Mouse (Mus musculus) lung, embryonic 16.5 days (tissue): ENCODE measurements around the gene Ppp1r16b. TPM values are rescaled to one million over a fixed set of nuclear protein-coding genes. Genes with fewer than 3 reads are reported as not detected.

Source experiments
- ATAC-seq: fragments of 200-750 bp; cut with Nextera tagmentation; 2 replicates; pipeline ENCODE4 v1.8.0; 2017; ENCODE audit warnings: low read depth, mild to moderate bottlenecking, moderate library complexity
- H3K27ac ChIP-seq: fragments of 300-500 bp; sonication (generic); 2 replicates; pipeline ENCODE4 v1.5.1; 2014; ENCODE audit warnings: mild to moderate bottlenecking, control low read depth, low read length
- H3K27me3 ChIP-seq: fragments of 300-500 bp; sonication (generic); 2 replicates; pipeline ENCODE4 v1.6.1; 2014; ENCODE audit warnings: low read depth, low read length, mixed read lengths; ENCODE audit not compliant: control insufficient read depth, insufficient read depth
- H3K36me3 ChIP-seq: fragments of 300-500 bp; sonication (generic); 2 replicates; pipeline ENCODE4 v1.6.1; 2014; ENCODE audit warnings: low read length; ENCODE audit not compliant: control insufficient read depth, insufficient read depth
- H3K4me1 ChIP-seq: fragments of 300-500 bp; sonication (generic); replicated peaks from 2 replicates; pipeline ENCODE4 v1.6.1; 2014; ENCODE audit warnings: low read length, mixed read lengths; ENCODE audit not compliant: control insufficient read depth, insufficient read depth
- H3K4me2 ChIP-seq: fragments of 300-500 bp; sonication (generic); 2 replicates; pipeline ENCODE4 v1.6.1; 2014; ENCODE audit warnings: low read depth, low read length, control low read depth
- H3K4me3 ChIP-seq: fragments of 300-500 bp; sonication (generic); 2 replicates; pipeline ENCODE4 v1.5.1; 2014; ENCODE audit warnings: mild to moderate bottlenecking, low read length, control low read depth
- H3K9ac ChIP-seq: fragments of 300-500 bp; sonication (generic); 2 replicates; pipeline ENCODE4 v1.6.1; 2014; ENCODE audit warnings: low read length, control low read depth
- H3K9me3 ChIP-seq: fragments of 300-500 bp; sonication (generic); 2 replicates; pipeline ENCODE4 v1.6.1; 2016; ENCODE audit warnings: low read length; ENCODE audit not compliant: control insufficient read depth
- WGBS: fragments of 180-500 bp; shearing (Covaris S2); extraction: QIAGEN DNeasy Blood & Tissue Kit; methylation state at CpG from one replicate; pipeline ENCODE4 v1.1.7; 2014; 5-methylcytosine and 5-hydroxymethylcytosine counted together
- polyA plus RNA-seq: library from polyadenylated mRNA; unstranded; fragments of >200 nt; fragmentation: Nextera tagmentation; extraction: Ambion mirVana; gene quantifications from 2 replicates; pipeline ENCODE4 v1.2.1, GENCODE M21; 2015

Gene Ppp1r16b
- polyA plus RNA-seq, 1 experiment from 2014 or later = 22.5 TPM

DNA sequence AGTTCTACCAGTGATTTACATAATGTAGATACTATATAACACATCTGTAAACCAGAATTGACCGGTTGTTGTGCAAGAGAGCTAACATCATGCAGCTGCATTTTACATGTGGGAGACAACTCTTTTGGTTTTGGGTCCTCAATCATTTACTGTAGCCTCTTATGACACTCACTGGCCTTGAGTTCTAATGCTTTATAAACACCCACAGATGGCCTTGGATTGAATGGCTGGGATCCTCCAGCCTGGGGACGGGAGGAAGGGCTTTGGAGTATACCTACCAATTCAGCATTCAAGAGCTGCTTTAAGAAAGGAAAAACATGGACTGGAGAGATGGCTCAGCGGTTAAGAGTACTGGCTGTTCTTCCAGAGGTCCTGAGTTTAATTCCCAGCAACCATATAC lies 5.9 kb upstream of the Ppp1r16b start:
- H3K27me3 ChIP-seq = no peaks in the 10 kb centered on the region
- no peaks in the 10 kb centered on the region for H3K9me3 ChIP-seq
- H3K27ac ChIP-seq = peak overlapping the region; percentile 90
- 0 out of 2 replicates have a peak overlapping the region, but pooled peaks have one; percentile 28 for H3K9ac ChIP-seq
- ATAC-seq = no peak
- WGBS = 54% methylated on average over 3 of the region's 3 CpGs
- H3K4me1 ChIP-seq = peaks cover 12% of the 10 kb centered on the region
- H3K4me3 ChIP-seq = no peak overlapping the region
- no peak overlapping the region for H3K4me2 ChIP-seq
- H3K36me3 ChIP-seq = no peaks in the 10 kb centered on the region

DNA sequence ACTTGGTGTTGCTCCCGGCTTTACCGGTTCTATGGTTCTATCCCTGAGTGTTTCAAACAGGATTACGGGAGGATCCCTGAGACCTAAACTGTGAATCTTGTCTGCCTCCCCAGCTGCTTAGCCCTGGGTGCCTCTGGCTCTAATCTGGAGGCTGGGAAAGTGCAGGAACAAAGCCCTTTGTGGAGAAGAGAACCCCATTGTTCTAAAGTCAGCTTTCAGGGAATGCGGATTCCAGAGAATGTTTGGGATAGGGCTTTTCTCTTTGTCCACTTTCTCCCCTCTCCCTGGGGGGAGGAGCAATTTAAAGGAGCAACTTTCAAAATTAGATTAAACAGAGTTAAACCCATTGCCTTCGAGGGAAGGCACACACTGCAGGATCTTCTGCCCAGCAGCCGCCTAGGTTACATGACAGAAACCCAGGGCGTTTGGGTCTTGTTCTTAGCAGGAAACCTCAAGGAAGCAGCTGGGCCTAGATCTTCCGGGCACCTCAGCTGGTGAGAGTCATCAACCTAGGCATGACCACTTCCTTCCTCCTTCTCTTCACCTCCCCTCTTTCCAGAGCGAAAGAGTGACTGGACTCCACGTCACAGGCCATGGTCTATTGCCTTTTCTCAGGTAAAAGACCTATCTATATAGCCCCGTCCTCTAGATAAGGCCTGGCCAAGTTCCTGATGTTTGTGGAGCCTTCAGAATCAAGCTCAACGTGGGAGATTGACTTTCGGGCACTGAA lies 1.0 kb downstream of the Ppp1r16b start:
- Histone ChIP-seq H3K9ac (no peak overlapping the region), H3K4me2 (peak overlapping the region; percentile 84), H3K36me3 (no peaks in the 10 kb centered on the region), H3K27ac (peak overlapping the region; percentile 39), H3K4me3 (peak overlapping the region; percentile 57), H3K27me3 (peaks cover 30% of the 10 kb centered on the region), H3K9me3 (no peaks in the 10 kb centered on the region), H3K4me1 (peaks cover 14% of the 10 kb centered on the region)
- WGBS = 46% methylated on average over 13 of the region's 13 CpGs
- ATAC-seq = peak; percentile 24; the same call in 1 of the 2 replicates

DNA sequence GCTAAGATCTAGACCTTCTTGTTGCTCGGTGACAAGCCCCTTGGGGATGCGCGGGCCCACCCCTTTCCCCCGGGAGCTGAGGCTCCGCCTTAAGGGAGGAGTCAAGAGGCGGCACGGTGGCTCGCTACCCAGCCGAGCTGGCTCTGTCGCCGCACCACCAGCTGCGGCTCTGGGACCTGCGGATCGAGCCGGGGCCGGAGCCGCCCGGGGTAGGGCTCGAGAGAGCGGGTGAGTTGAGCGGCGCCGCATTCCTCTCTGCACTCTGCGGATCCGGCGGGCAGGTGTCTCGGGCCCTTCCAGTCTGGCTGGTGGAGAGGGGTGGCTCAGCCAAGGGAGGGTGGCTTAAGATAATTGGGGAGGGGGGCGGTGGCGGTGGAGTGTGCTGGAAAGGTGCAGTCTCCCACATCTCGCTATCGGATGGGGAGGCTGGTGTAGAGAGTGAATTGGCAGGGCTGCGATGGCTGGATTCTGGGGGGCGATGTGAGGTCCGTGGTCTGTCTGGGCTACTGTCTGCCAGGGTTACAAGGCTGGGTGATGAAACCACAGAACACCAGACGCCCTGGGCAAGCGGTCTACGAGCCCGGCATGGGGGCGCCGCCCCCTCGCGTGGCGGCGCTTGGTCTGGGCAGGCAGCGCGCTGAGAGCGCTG lies 1.9 kb downstream of the Ppp1r16b start:
- H3K27me3 ChIP-seq = peaks cover 30% of the 10 kb centered on the region
- WGBS = under 1% methylated on average over 47 of the region's 47 CpGs

DNA sequence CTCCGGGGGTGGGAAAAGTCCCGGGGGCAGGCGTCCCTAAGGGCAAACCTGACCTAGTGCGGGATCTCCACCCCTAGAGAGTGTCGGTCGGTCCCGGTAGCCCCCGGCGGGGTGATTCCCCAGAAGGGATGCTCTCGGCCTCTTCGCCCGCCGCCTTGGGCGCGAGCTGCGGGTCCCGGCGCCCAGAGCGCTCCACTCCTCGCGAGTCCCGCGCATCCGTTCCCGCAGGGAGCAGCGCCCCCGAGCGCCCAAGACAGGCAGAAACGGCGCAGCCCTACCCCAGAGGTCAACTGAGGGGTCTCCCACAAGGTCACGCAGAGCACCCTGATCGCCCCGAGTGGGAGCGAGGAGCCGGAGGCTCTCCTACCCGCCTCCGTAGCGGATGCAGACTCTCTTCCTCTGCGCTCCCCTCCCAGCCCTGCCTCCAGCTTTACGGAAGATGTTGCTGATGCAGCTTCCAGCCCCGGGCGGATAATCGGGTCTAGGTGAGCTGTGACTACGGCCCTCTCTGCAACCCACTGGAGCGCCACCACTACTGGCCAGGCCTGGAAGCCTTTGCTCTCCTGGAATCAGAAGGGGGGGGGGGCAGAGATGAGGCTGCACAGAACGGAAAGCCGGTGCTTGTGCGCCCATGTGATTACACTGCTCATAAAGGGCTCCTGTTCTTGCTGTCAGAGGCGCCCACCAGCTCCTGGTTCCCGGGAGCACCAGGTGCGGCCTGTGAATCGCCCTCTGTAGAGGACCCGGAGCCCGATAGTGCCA lies 2.7 kb downstream of the Ppp1r16b start:
- Histone ChIP-seq H3K9me3 (no peaks in the 10 kb centered on the region), H3K4me2 (peak overlapping the region; percentile 84), H3K27ac (peak overlapping the region; percentile 30; the same call in 1 of the 2 replicates), H3K36me3 (no peaks in the 10 kb centered on the region), H3K9ac (peak overlapping the region; percentile 64), H3K27me3 (peaks cover 30% of the 10 kb centered on the region), H3K4me1 (peaks cover 19% of the 10 kb centered on the region), H3K4me3 (peak overlapping the region; percentile 57)
- ATAC-seq = peak; percentile 18
- WGBS = under 1% methylated on average over 54 of the region's 54 CpGs

More for the DNA sequence above, 1.9 kb downstream of the Ppp1r16b start:
- Histone ChIP-seq H3K4me2 (peak overlapping the region; percentile 84), H3K36me3 (no peaks in the 10 kb centered on the region), H3K9ac (peak overlapping the region; percentile 64), H3K4me1 (peaks cover 14% of the 10 kb centered on the region), H3K9me3 (no peaks in the 10 kb centered on the region), H3K4me3 (peak overlapping the region; percentile 57), H3K27ac (peak overlapping the region; percentile 30)
- ATAC-seq = peak; percentile 79

DNA sequence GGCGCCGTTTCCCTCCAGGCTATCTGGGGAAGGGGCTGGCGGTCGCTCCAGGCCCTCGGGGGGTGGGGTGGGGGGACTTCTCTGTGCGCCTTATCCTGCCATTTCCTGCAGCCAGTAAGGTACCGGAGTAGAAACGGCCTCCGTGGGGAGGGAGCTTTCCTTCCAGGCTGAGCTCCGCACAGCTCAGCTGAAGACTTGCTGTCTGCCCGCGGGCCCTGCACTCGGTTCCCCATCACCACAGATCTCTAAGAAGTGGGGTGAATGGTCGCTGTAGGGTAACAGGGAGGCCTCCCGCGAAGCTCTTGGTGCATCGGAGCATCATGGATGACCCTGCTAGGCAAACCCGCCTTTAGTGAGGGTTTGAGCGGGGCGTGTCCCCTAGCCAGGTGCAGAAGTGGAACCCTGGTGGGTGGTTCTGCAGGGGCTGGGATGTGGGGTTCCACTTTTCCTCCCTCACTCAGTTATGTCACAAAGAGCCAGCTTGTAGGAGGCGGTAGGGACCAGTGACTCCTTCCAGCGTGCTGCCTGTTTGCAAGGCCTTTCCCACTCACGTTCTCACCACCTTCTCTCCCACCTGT lies 3.3 kb downstream of the Ppp1r16b start:
- Histone ChIP-seq H3K27me3 (peaks cover 30% of the 10 kb centered on the region), H3K4me3 (peak overlapping the region; percentile 57), H3K27ac (peak overlapping the region; percentile 15; the same call in 1 of the 2 replicates), H3K9ac (peak overlapping the region; percentile 64), H3K9me3 (no peaks in the 10 kb centered on the region), H3K36me3 (no peaks in the 10 kb centered on the region), H3K4me2 (peak overlapping the region; percentile 84), H3K4me1 (peaks cover 26% of the 10 kb centered on the region)
- ATAC-seq = no peak
- WGBS = 10% methylated on average over 23 of the region's 23 CpGs

DNA sequence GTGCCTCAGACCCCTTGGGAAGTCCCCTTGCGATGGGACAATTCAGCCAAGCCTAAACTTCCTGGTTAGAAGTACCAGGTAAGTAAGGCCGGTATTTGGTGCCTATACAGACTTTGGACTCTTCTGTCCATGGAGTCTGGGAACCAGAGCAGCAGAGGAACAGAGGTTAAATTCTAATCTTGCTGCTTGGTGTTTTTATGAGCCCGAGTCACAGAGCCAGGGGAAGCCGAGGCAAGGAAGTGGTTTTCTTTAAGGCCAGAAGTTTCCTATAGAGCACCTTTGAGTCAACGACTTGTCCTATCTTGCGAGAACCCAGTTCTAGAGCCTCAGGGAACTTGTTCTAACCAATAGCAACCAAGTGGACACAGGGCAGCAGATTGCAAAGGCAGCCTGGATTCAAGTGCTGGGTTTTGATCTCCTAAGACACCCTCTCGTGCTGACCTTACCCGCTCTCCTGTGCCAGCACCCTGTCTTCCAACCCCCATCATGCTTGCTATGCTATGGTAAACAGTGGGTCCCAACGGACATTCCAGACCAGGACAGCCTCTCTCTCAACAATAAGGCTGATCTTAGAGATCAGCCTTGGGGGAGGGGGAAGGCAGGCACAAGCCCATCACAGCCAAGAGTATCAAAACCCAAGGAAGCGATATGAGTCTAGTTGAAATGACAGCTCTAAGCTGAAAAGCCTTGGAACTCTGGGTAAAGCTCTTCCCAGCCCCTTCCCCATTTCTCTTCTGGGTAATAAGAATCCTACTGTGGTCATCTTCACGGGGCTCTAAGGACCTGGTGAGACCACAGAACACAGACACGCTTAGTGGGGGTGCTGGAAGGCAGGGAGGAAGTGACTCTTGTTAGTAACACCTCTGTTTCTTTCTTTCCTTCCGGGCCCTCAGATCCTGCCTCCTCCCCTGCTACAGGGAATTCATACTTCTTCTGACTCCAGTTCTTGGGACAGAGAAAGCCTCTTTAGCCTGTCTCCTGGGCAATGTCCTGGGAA lies 4.3 kb downstream of the Ppp1r16b start:
- H3K9ac ChIP-seq = peak overlapping the region; percentile 44; the same call in 1 of the 2 replicates
- peak overlapping the region; percentile 84 for H3K4me2 ChIP-seq
- peaks cover 30% of the 10 kb centered on the region for H3K27me3 ChIP-seq
- H3K27ac ChIP-seq = 0 out of 2 replicates have a peak overlapping the region, but pooled peaks have one; percentile 10
- H3K4me1 ChIP-seq = peaks cover 32% of the 10 kb centered on the region
- no peak for ATAC-seq
- H3K36me3 ChIP-seq = no peaks in the 10 kb centered on the region
- H3K4me3 ChIP-seq = peak overlapping the region; percentile 57
- 51% methylated on average over 13 of the region's 13 CpGs for WGBS
- no peaks in the 10 kb centered on the region for H3K9me3 ChIP-seq

DNA sequence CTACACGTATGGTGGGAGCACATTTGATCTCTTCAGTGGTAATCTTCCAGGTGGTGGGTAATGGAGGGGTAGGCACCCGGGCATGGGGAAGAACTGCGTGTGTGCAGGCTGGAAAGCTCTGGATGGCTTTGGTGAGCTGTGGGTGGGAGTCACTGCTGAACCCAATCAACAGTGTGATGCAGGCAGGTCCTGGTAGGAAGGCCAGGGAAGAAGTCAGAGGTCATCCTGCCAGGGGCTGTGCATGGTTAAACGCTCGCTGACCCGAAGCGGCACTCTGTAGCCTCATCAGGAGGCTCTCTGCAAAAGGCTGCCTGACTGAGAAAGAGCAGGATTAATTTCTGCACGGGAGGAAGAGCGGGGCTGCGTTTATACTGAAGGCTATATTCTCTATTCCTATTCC lies 5.4 kb downstream of the Ppp1r16b start:
- Histone ChIP-seq H3K9ac (no peak overlapping the region; the same call in 1 of the 2 replicates), H3K4me2 (peak overlapping the region; percentile 84), H3K27me3 (peaks cover 30% of the 10 kb centered on the region), H3K36me3 (no peaks in the 10 kb centered on the region), H3K4me1 (peaks cover 32% of the 10 kb centered on the region), H3K27ac (no peak overlapping the region), H3K4me3 (peak overlapping the region; percentile 9; the same call in 1 of the 2 replicates), H3K9me3 (no peaks in the 10 kb centered on the region)
- no peak for ATAC-seq
- WGBS = 55% methylated on average over 10 of the region's 10 CpGs

DNA sequence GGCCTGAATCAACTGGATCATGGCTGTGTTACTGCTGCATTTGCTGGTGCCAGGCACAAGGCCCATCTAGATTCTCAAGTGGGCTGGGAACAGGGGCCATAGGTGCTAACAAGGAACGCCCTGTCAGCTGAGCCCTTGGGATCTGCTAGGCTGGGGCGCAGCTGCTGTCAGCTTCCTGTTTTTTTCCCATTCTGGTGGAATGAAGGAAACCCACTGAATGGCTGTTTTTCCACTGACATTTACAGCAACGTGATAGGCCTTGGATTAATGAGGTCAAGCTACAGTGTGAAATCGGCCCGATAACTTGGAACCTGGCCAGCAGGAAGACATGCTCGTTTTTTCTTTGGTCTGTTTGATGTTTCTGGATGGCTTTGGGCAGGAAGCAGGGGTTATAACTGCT lies 7.6 kb downstream of the Ppp1r16b start:
- H3K4me1 ChIP-seq = peaks cover 23% of the 10 kb centered on the region
- no peaks in the 10 kb centered on the region for H3K36me3 ChIP-seq
- no peak overlapping the region for H3K4me3 ChIP-seq
- peak overlapping the region; percentile 5; the same call in 1 of the 2 replicates for H3K4me2 ChIP-seq
- H3K9me3 ChIP-seq = no peaks in the 10 kb centered on the region
- 7% methylated on average over 6 of the region's 6 CpGs for WGBS
- ATAC-seq = peak; percentile 82
- H3K27me3 ChIP-seq = peaks cover 13% of the 10 kb centered on the region
- H3K9ac ChIP-seq = no peak overlapping the region
- peak overlapping the region; percentile 71 for H3K27ac ChIP-seq
